12 mouse cellular contexts compared by ENCODE assay signal in the genomic region with DNA sequence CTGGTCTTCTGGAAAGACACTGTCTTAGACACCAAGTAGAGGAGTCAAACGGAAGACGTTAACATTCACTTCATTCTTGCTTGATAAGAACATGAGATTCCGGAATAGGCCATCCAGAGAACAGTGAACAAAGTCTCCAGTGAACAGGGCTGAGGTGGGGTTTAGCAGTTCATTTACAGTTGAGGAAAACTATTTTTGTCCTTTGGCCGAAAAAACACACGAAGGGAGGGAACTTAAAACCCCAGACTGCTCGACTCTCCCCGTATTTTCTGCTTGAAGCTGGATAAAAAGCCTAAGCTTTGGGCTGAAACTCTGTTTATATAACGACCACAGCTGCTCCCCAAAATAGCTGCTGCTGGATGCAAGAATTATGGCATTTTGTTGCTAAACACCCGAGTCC.
DNase-seq lines count a peak whose midpoint lies in the region; ATAC-seq lines count a peak whose summit lies in the region.
"Had no signal": no experiment of that assay in that cellular context is flagged by ENCODE, and none has a peak within 500 bp of the region (broad histone marks: within the 10 kb centered on the region; RNA-seq: fewer than 3 reads in every experiment).

No protein-coding gene starts in this region.

- no peak overlapping the region for H3K4me2 ChIP-seq in forebrain, embryonic 15.5 days (replicated peaks)
- no peak overlapping the region for H3K4me2 ChIP-seq in forebrain, embryonic 14.5 days (ENCODE audit: low read length)
- no peak overlapping the region for H3K4me2 ChIP-seq in kidney, embryonic 15.5 days
- H3K4me2 ChIP-seq in embryonic facial prominence, embryonic 15.5 days (replicated peaks) = no peak overlapping the region
- H3K4me2 ChIP-seq: hindbrain, embryonic 14.5 days had no signal

- no peaks in the 10 kb centered on the region for H3K27me3 ChIP-seq in forebrain, embryonic 15.5 days
- H3K27me3 ChIP-seq in forebrain, embryonic 14.5 days (replicated peaks; ENCODE audit: control insufficient read depth, insufficient read depth, low read length) = no peaks in the 10 kb centered on the region
- H3K27me3 ChIP-seq in kidney, embryonic 15.5 days = no peaks in the 10 kb centered on the region
- H3K27me3 ChIP-seq in embryonic facial prominence, embryonic 15.5 days = no peaks in the 10 kb centered on the region

- no peaks in the 10 kb centered on the region for H3K36me3 ChIP-seq in forebrain, embryonic 15.5 days
- H3K36me3 ChIP-seq in forebrain, embryonic 14.5 days (ENCODE audit: control insufficient read depth, insufficient read depth, low read length) = no peaks in the 10 kb centered on the region
- H3K36me3 ChIP-seq in kidney, embryonic 15.5 days = no peaks in the 10 kb centered on the region
- H3K36me3 ChIP-seq in embryonic facial prominence, embryonic 15.5 days = no peaks in the 10 kb centered on the region

- no peak overlapping the region for H3K9ac ChIP-seq in forebrain, embryonic 15.5 days (replicated peaks)
- no peak overlapping the region for H3K9ac ChIP-seq in forebrain, embryonic 14.5 days (ENCODE audit: low read length)
- no peak overlapping the region for H3K9ac ChIP-seq in kidney, embryonic 15.5 days
- no peak overlapping the region for H3K9ac ChIP-seq in embryonic facial prominence, embryonic 15.5 days
- H3K9ac ChIP-seq: hindbrain, embryonic 14.5 days had no signal

- ATAC-seq in forebrain, embryonic 15.5 days (replicated peaks) = no peak
- no peak for ATAC-seq in forebrain, embryonic 14.5 days
- no peak for ATAC-seq in kidney, embryonic 15.5 days (replicated peaks; ENCODE audit: low FRiP score)
- ATAC-seq in embryonic facial prominence, embryonic 15.5 days (ENCODE audit: insufficient number of reproducible peaks, low FRiP score, low TSS enrichment, low read depth) = no peak

- peaks cover 25% of the 10 kb centered on the region for H3K4me1 ChIP-seq in forebrain, embryonic 15.5 days
- H3K4me1 ChIP-seq in forebrain, embryonic 14.5 days (ENCODE audit: control insufficient read depth, insufficient read depth, low read length) = peaks cover 15% of the 10 kb centered on the region
- peaks cover 12% of the 10 kb centered on the region; the same call in 1 of the 2 replicates for H3K4me1 ChIP-seq in kidney, embryonic 15.5 days
- peaks cover 41% of the 10 kb centered on the region for H3K4me1 ChIP-seq in embryonic facial prominence, embryonic 15.5 days

- no peaks in the 10 kb centered on the region for H3K9me3 ChIP-seq in forebrain, embryonic 15.5 days
- H3K9me3 ChIP-seq in forebrain, embryonic 14.5 days (replicated peaks; ENCODE audit: control insufficient read depth, low read length) = no peaks in the 10 kb centered on the region
- no peaks in the 10 kb centered on the region for H3K9me3 ChIP-seq in kidney, embryonic 15.5 days (replicated peaks)
- no peaks in the 10 kb centered on the region for H3K9me3 ChIP-seq in embryonic facial prominence, embryonic 15.5 days (replicated peaks)

- no peak overlapping the region for H3K4me3 ChIP-seq in forebrain, embryonic 15.5 days
- H3K4me3 ChIP-seq in forebrain, embryonic 14.5 days (ENCODE audit: low read depth, low read length) = no peak overlapping the region
- no peak overlapping the region for H3K4me3 ChIP-seq in kidney, embryonic 15.5 days (replicated peaks)
- H3K4me3 ChIP-seq in embryonic facial prominence, embryonic 15.5 days (replicated peaks) = no peak overlapping the region

- no peak for DNase-seq in forebrain, embryonic 14.5 days (ENCODE audit: low spot score)
- no peak for DNase-seq in kidney, postnatal 25 days
- DNase-seq in lung, postnatal 36 days = peak; percentile 15
- no peak for DNase-seq in cerebellum, postnatal 10 days
- no peak for DNase-seq in T-cell, adult 2 months (ENCODE audit: low spot score)
- DNase-seq: cerebellum, adult 11 months; embryo, embryonic 11 days had no signal

- WGBS in forebrain, embryonic 15.5 days = 77% methylated on average over 9 of the region's 9 CpGs
- WGBS in forebrain, embryonic 14.5 days = 80% methylated on average over 9 of the region's 9 CpGs
- WGBS in kidney, embryonic 15.5 days = 64% methylated on average over 9 of the region's 9 CpGs
- 48% methylated on average over 9 of the region's 9 CpGs for WGBS in embryonic facial prominence, embryonic 15.5 days

- 0 out of 2 replicates have a peak overlapping the region, but pooled peaks have one; percentile 11 for H3K27ac ChIP-seq in forebrain, embryonic 15.5 days (replicated peaks)
- no peak overlapping the region for H3K27ac ChIP-seq in forebrain, embryonic 14.5 days (ENCODE audit: low read depth, low read length)
- peak overlapping the region; percentile 64 for H3K27ac ChIP-seq in kidney, embryonic 15.5 days
- H3K27ac ChIP-seq in embryonic facial prominence, embryonic 15.5 days (replicated peaks) = peak overlapping the region; percentile 84
- H3K27ac ChIP-seq: macrophage had no signal
